Comparison of ENCODE assay signal across 10 mouse cellular contexts in genomic region chr11:17603726-17604493, GRCm38 (mm10).
A peak's percentile ranks its signal among the peaks of the same experiment; 100 is the strongest.
DNase-seq lines count a peak whose midpoint lies in the region; ATAC-seq lines count a peak whose summit lies in the region.
"Had no signal": no experiment of that assay in that cellular context is flagged by ENCODE, and none has a peak within 500 bp of the region (broad histone marks: within the 10 kb centered on the region; RNA-seq: fewer than 3 reads in every experiment).

No protein-coding gene starts in this region.

- no peaks in the 10 kb centered on the region for H3K27me3 ChIP-seq in limb, embryonic 11.5 days (ENCODE audit: control insufficient read depth, insufficient read depth, low read length)
- H3K27me3 ChIP-seq in limb, embryonic 10.5 days (ENCODE audit: low read depth, poor library complexity, severe bottlenecking) = no peaks in the 10 kb centered on the region
- no peaks in the 10 kb centered on the region for H3K27me3 ChIP-seq in stomach, embryonic 15.5 days (replicated peaks)

- H3K4me3 ChIP-seq in limb, embryonic 11.5 days (ENCODE audit: low read depth, low read length) = no peak overlapping the region
- no peak overlapping the region for H3K4me3 ChIP-seq in limb, embryonic 10.5 days
- H3K4me3 ChIP-seq in stomach, embryonic 15.5 days (replicated peaks) = no peak overlapping the region
- H3K4me3 ChIP-seq: myocyte had no signal

- DNase-seq in limb, embryonic 11.5 days (ENCODE audit: low spot score) = peak; percentile 28
- no peak for DNase-seq in limb, embryonic 10.5 days (ENCODE audit: low spot score)
- DNase-seq in heart, postnatal 25 days (ENCODE audit: low spot score) = peak; percentile 3
- DNase-seq in kidney, postnatal 14 days = peak; percentile 59
- no peak for DNase-seq in cerebellum, adult 11 months
- no peak for DNase-seq in cerebellum, postnatal 25 days
- DNase-seq in cerebellum, postnatal 14 days = no peak

- ATAC-seq in limb, embryonic 11.5 days (ENCODE audit: insufficient number of reproducible peaks, low FRiP score, low TSS enrichment, low read depth) = no peak
- peak; percentile 77 for ATAC-seq in stomach, embryonic 15.5 days (ENCODE audit: insufficient read depth, low FRiP score, low read depth)

- no peaks in the 10 kb centered on the region for H3K36me3 ChIP-seq in limb, embryonic 11.5 days (ENCODE audit: control insufficient read depth, insufficient read depth, low read length)
- no peaks in the 10 kb centered on the region for H3K36me3 ChIP-seq in limb, embryonic 10.5 days
- no peaks in the 10 kb centered on the region for H3K36me3 ChIP-seq in stomach, embryonic 15.5 days

- WGBS in limb, embryonic 11.5 days = 49% methylated on average over 6 of the region's 6 CpGs
- WGBS in limb, embryonic 10.5 days = 71% methylated on average over 6 of the region's 6 CpGs
- 47% methylated on average over 6 of the region's 6 CpGs for WGBS in stomach, embryonic 15.5 days

- no peak overlapping the region for H3K4me2 ChIP-seq in limb, embryonic 11.5 days (ENCODE audit: low read depth, severe bottlenecking)
- H3K4me2 ChIP-seq in stomach, embryonic 15.5 days = no peak overlapping the region
- H3K4me2 ChIP-seq: hindbrain, embryonic 14.5 days had no signal

- no peaks in the 10 kb centered on the region for H3K9me3 ChIP-seq in limb, embryonic 11.5 days (ENCODE audit: control insufficient read depth, low read length)
- no peaks in the 10 kb centered on the region for H3K9me3 ChIP-seq in limb, embryonic 10.5 days (replicated peaks)
- H3K9me3 ChIP-seq in stomach, embryonic 15.5 days = no peaks in the 10 kb centered on the region

- H3K4me1 ChIP-seq in limb, embryonic 11.5 days (ENCODE audit: control insufficient read depth, insufficient read depth, low read length) = peaks cover 5% of the 10 kb centered on the region; the same call in 1 of the 2 replicates
- H3K4me1 ChIP-seq in limb, embryonic 10.5 days = peaks cover 33% of the 10 kb centered on the region
- H3K4me1 ChIP-seq in stomach, embryonic 15.5 days = no peaks in the 10 kb centered on the region

- H3K27ac ChIP-seq in limb, embryonic 11.5 days (replicated peaks; ENCODE audit: low read depth, low read length) = no peak overlapping the region
- no peak overlapping the region; the same call in 1 of the 2 replicates for H3K27ac ChIP-seq in limb, embryonic 10.5 days
- peak overlapping the region; percentile 72 for H3K27ac ChIP-seq in stomach, embryonic 15.5 days
- H3K27ac ChIP-seq: hindbrain, embryonic 14.5 days had no signal

- intact Hi-C loops in heart, postnatal 25 days (cut with DNase I) = no loop called here

- no peak overlapping the region for H3K9ac ChIP-seq in limb, embryonic 11.5 days (ENCODE audit: low read length)
- no peak overlapping the region for H3K9ac ChIP-seq in stomach, embryonic 15.5 days
- H3K9ac ChIP-seq: hindbrain, embryonic 14.5 days had no signal

Comparison
In these comparisons a context has a peak if more than half of its experiments do, and no peak if none do; other contexts are left out.
1. DNase-seq: peak in limb, embryonic 11.5 days (single experiment), heart, postnatal 25 days (single experiment) and kidney, postnatal 14 days (single experiment); none in limb, embryonic 10.5 days (single experiment), cerebellum, adult 11 months (single experiment), cerebellum, postnatal 25 days (0 of 2) and cerebellum, postnatal 14 days (0 of 2).